Mouse (Mus musculus) left cerebral cortex, adult 18-20 months (tissue): Measurements from ENCODE around the gene Mrpl55. TPM values are rescaled to one million over a fixed set of nuclear protein-coding genes. Genes with fewer than 3 reads are reported as not detected.

Experiments used
- DNase-seq, 2 experiments: peaks; one replicate each; pipeline ENCODE4 v3.0.0; 2021 to 2022; ENCODE audit warnings: low spot score in 2 of 2, mixed read lengths in 1 of 2
- total RNA-seq, 2 experiments: library from RNA; stranded (reverse); gene quantifications; 2 replicates each; pipeline ENCODE4 v1.2.3; 2021

Mrpl55 gene
- total RNA-seq, 2 experiments from 2014 or later: 43.8 to 44.4 TPM

DNA sequence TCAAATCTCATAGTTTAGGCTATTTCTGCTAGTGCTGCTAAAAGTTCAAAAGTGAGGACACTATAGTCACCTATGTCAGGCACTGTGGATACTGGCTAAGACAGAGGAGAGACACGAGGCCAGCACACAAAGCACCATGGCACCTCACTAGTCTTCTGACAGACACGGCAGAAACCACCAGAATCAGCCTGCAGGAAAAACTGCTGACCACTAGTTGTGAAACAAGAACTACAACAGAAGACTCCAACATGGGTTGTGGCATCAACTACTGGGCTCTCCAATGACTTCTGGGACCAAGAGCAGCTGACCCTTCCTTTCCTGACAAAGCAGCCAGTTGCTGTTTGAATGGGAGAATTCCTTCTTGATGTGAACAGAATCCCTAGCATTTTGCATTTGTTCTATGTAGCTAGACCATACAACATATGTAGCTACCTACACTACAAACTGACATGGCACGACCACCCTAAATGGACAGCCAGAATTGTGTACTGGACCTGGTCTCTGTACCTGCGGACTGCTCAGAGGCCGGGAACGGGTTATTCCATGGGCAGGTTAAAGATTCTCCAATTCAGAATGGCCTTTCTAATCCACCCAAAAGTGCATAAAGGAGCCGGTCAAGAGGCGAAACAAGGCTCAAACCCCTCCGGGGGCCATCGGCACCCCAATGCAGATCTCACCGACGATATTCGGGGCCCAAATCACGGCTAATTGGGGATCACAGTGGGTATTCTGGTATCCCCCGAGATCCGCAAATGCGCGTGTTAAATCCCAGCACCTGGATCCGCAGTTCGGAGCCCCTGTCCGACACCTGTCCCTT, 24.7 kb downstream of the Mrpl55 start:
- no peak for DNase-seq

DNA sequence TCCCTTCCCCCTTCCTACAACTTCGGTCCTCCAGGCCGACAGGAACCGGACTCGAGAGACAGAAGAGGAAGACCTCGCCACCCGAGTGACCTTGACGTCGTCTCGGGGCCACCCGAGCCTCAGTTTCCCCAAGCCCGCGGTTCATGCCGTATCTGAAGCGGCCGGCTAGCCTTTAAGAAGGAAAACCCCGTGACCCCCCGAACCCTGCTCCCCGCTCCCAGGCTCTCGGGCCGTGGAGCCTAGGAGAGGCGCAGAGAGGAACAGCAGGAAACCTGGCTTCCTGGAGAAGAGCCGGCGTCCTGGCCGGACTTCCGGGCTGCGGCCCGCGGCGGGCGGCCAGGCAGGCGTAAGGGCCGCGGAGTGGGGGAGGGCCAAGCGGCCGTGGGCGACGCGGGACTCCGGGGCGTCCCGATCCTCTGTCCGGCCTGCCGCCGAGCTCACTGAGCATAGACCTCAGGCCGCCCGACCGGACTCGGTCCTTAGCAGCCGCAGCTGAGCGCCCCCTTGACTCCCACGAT, 25.4 kb downstream of the Mrpl55 start:
- no peak for DNase-seq

- DNase-seq: peak; percentile 95 to 98
Measured at GRCm38 (mm10) chr11:59228122-59228953, 26.1 kb downstream of the Mrpl55 start, which contains the start of gene Arf1. TSS of gene Arf1 (minus strand) at chr11:59228270.

DNA sequence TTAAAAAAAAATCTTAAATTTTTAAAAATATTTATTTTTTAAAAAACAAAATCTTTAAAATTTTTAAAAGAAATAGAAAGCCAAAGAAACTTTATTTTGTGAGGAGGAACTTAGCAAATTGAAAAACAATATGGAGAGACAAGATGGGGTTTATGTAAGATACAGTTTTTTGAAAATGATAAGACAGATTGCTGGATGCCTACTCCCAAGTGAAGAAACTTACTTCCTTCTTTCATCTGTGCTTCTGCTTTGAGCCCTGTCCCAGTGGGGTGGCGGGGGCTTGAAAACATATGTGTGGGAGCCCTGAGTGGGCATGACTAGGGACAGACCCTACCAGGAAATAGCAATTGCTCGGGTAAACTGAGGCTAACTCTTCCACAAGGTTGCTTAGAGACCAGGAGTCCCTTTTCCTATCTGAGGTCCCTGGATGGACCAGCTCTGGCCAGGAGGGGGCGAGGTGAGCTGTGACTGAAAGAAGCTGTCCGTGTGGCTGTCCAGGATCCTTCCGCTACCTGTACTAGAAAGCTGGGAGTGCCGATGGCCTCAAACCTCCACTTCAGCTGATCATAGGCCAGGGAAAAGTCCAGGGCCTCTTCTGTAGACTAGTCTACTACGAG, 28.0 kb downstream of the Mrpl55 start:
- peak; percentile 57 to 59 for DNase-seq

DNA sequence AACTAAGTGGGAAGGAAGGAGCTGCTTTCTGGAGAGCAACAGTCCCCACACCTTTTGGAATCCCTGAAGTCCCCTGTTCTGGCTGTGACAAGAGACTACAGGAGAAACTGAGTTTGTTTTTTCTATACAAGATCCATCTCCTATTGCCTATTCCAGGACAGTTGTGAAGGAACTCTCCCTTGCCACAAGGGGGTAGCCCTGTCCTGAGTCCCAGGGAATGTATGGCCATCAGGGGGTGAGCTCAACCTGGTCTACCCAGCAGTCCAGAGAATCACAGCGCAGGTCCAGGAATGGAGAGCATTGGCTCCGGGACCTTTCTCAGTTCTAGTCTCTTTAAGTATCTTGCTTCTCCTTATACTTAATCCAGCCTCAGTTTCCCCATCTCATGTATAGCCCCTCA, 30.5 kb downstream of the Mrpl55 start:
- DNase-seq: no peak

DNA sequence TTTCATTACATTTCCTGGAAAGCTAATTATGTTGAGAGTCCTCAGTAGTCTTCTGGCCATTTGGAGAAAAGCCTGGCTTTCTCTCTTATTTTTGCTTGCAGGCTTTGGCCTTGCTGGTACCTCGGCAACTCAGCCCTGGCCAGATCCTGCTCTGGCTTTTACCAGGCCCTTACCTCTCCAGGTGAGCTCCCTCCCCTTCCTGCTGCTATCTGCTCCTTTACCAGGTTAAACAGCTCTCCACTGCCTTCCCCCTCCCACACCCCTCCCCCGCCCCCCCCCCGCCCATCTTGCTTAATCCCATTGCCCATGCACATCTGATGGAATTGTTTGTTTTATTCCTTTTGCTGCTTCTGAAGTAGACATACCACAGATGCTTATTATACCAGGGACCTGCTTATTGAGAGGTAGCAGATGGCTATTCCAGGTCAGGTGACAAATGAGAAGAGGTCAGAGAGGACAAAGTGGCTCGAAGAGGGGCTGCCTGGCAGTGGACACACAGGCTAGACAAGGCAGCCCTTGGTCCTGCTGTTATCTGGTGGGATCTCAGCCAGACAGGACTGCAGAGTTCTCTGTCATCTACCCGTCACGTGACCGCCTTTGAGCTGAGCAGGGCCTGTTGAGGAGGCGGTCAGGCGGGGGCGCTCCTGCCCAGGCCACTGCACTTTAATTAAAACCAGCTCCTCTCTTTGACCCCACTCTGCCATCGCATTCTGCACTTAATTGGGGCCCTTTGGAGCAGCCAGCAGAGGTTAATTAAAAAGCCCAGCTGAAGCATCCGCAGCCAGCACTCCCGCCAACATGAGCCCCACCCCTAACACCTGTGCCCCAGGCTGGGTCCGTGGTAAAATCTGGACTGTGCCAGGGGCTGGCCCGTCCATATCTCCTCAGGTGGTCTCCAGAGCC, 36.5 kb downstream of the Mrpl55 start:
- DNase-seq: peak; percentile 46 to 56

DNA sequence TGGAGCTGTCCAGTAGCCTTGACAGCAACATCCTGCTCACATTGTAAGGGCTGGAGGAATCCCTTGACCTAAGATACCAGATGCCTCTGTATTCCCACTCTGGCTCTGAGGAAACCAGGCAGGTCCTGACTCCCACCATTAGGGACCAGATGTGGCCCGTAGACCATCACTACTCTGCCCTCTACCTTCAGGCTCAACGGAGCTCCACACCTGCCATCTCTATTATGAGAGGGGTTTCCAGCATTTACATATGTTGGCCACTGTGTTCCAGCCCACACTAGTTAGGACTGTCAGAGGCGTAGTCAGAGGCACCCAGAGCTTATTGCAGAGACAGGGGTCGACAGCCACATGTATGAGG, 37.1 kb downstream of the Mrpl55 start:
- DNase-seq: no peak

GRCm38 (mm10) chr11:59239796-59240195, 37.5 kb downstream of the Mrpl55 start:
- DNase-seq: no peak

DNA sequence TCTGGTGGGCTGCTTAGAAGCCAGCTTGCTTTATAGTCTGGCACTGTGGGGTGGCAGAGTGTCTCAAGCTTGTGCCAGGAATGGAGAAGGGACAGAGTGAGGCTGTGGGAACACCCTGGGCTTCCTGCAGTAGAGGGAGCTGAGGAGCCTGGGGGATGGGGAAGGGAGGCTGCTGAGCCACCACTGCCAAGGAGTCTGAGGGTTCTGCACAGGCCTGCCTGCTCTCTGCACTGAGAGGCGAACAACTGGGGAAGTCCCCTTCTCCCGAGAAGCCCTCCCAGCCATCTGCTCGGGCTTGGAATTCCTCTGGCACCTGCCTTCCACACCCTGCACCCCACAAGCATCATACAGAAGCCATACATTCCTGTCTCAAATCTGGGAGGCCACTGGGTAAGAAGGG, 39.6 kb downstream of the Mrpl55 start:
- DNase-seq: no peak

GRCm38 (mm10) chr11:59243856-59244255, 41.6 kb downstream of the Mrpl55 start:
- no peak for DNase-seq

DNA sequence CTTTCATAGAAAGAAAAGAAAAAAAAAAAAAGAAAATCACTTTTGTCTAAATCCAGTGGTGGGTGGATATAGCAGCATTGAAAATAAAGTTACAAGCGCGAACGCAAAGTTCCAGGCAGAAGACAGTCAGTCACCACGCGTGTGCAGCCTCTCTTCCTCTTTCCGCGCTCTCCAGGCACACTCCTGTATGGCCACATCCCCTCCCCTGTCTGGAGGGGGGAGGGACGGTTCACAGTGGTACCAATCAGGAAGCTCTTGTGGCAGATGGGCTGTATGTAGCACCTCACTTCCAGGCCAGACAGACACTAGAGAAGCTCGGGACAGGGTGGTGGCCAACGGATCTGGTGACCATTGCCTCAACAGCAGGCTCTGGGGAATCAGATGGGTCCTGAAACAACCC, 45.8 kb downstream of the Mrpl55 start:
- DNase-seq: no peak

Other genes starting within 250 kb of the Mrpl55 start
- 10 to 100 TPM; 62.8 to 63.7 TPM for gene Hist3h2a, start 247.8 kb upstream of the Mrpl55 start, total RNA-seq
- gene Trim17, start 247.8 kb upstream of the Mrpl55 start, total RNA-seq: 1 to 10 TPM; 4.0 to 5.0 TPM
- gene Trim11, start 224.4 kb upstream of the Mrpl55 start, total RNA-seq: 10 to 100 TPM; 22.5 to 25.4 TPM
- gene Obscn, start 66.1 kb upstream of the Mrpl55 start, total RNA-seq: 1 to 10 TPM; 1.5 to 2.4 TPM
- gene Iba57, start 38.7 kb upstream of the Mrpl55 start, total RNA-seq: 1 to 10 TPM; 7.2 to 7.4 TPM
- 1 to 10 TPM; 7.5 to 8.1 TPM for gene Gjc2, start 19.3 kb upstream of the Mrpl55 start, total RNA-seq
- gene Guk1, start 10.3 kb upstream of the Mrpl55 start, total RNA-seq: 100 to 1,000 TPM; 144 TPM
- gene 2310033P09Rik, start 5.8 kb downstream of the Mrpl55 start, total RNA-seq: 10 to 100 TPM; 20.6 to 21.2 TPM
- gene Arf1, start 25.8 kb downstream of the Mrpl55 start, total RNA-seq: 100 to 1,000 TPM; 451 to 469 TPM
- under 1 TPM in 1 of 2 experiments, not detected in 1; 0.12 TPM for gene Wnt3a, start 88.3 kb downstream of the Mrpl55 start, total RNA-seq
- gene Wnt9a, start 104.4 kb downstream of the Mrpl55 start, total RNA-seq: 10 to 100 TPM; 11.9 to 17.2 TPM
- not detected for gene Prss38, start 173.2 kb downstream of the Mrpl55 start, total RNA-seq
- 10 to 100 TPM; 25.7 to 25.9 TPM for gene Jmjd4, start 247.6 kb downstream of the Mrpl55 start, total RNA-seq
- gene Snap47, start 248.7 kb downstream of the Mrpl55 start, total RNA-seq: 100 to 1,000 TPM; 396 to 405 TPM